Mouse (Mus musculus): ENCODE measurements at regions not wholly inside any gene's neighbourhood (a gene's known extent, or its start where the extent isn't known, plus 50 kb on each side); places are given as distances from the start of the nearest gene placed in this dataset.
A peak's percentile ranks its signal among the peaks of the same experiment; 100 is the strongest.

DNA sequence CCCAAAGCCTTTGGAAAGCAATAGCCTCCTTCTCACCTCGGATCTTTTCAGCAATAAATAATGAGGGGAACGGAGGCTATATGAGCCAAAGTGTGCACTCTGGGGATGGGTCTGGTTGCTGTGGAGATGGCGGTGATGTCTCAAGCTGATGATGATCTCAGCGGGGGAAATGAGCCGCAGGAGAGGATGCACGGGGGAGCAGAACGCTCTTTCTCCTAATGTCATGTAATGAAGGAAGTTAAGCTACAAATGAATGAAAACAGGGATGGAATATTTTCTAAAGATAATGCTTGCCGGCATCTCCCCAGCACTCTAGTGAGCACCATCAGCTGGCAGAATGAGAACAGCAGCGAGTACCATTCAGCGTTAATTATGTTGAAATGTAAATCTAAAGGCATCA is 355.7 kb downstream of the Lmx1a start:
- no peaks in the 10 kb centered on the region for H3K36me3 ChIP-seq (replicated peaks; ENCODE audit: control insufficient read depth, insufficient read depth, low read length)
- H3K9me3 ChIP-seq (replicated peaks; ENCODE audit: control insufficient read depth, low read length) = no peaks in the 10 kb centered on the region
- H3K27ac ChIP-seq (ENCODE audit: low read depth) = no peak overlapping the region
- DNase-seq (ENCODE audit: low spot score) (no peak), ATAC-seq (ENCODE audit: insufficient read depth, low read depth) (no peak)
- H3K4me3 ChIP-seq (ENCODE audit: low read depth, low read length) = no peak overlapping the region
- WGBS = 69% methylated on average over 10 of the region's 10 CpGs
- no peak overlapping the region for H3K4me2 ChIP-seq (ENCODE audit: low read depth, low read length)
- no peak overlapping the region for H3K9ac ChIP-seq (replicated peaks; ENCODE audit: low read depth, low read length)
- no peaks in the 10 kb centered on the region for H3K27me3 ChIP-seq (ENCODE audit: control insufficient read depth, insufficient read depth, low read length)
- TF ChIP-seq CTCF (IDR thresholded peaks at IDR 0.05; ENCODE audit: low read depth) = no peak
- no peak for TF ChIP-seq EP300 (IDR thresholded peaks at IDR 0.05; ENCODE audit: low read depth)
- no peaks in the 10 kb centered on the region for H3K4me1 ChIP-seq (ENCODE audit: control insufficient read depth, insufficient read depth)

- H3K4me1 ChIP-seq (ENCODE audit: control insufficient read depth, insufficient read depth) = no peaks in the 10 kb centered on the region
- H3K9ac ChIP-seq (replicated peaks; ENCODE audit: low read depth, low read length) = no peak overlapping the region
- H3K27ac ChIP-seq (ENCODE audit: low read depth) = no peak overlapping the region
- no peak for ATAC-seq (ENCODE audit: insufficient read depth, low read depth)
- H3K4me2 ChIP-seq (ENCODE audit: low read depth, low read length) = no peak overlapping the region
- no peak for DNase-seq (ENCODE audit: low spot score)
- H3K4me3 ChIP-seq (ENCODE audit: low read depth, low read length) = no peak overlapping the region
- no peaks in the 10 kb centered on the region for H3K36me3 ChIP-seq (replicated peaks; ENCODE audit: control insufficient read depth, insufficient read depth, low read length)
- 40% methylated on average over 7 of the region's 7 CpGs for WGBS
- no peaks in the 10 kb centered on the region for H3K27me3 ChIP-seq (ENCODE audit: control insufficient read depth, insufficient read depth, low read length)
- no peak for TF ChIP-seq EP300 (IDR thresholded peaks at IDR 0.05; ENCODE audit: low read depth)
- TF ChIP-seq CTCF (IDR thresholded peaks at IDR 0.05; ENCODE audit: low read depth) = no peak
- H3K9me3 ChIP-seq (replicated peaks; ENCODE audit: control insufficient read depth, low read length) = no peaks in the 10 kb centered on the region
These were observed 357.3 kb downstream of the Lmx1a start for GRCm38 (mm10) chr1:168046347-168046746.

DNA sequence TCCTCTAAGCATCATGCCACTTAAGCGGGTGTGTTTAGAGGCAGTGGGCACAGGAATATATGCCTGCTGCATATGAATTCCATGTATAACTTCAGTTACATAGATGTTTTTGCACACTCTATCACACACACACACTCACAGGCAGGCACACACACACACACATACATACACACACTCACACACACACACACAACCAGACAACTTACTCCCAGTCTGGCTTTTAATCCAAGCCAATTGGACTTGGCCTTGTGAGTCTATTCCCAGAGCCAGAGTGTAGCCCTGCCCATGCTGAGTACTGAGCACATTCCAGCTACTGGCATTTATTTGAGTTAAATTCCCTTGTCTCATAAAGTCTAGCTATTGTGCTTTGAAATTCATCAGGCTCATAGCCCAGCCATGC is 357.7 kb downstream of the Lmx1a start:
- ATAC-seq (ENCODE audit: insufficient read depth, low read depth) = no peak

DNA sequence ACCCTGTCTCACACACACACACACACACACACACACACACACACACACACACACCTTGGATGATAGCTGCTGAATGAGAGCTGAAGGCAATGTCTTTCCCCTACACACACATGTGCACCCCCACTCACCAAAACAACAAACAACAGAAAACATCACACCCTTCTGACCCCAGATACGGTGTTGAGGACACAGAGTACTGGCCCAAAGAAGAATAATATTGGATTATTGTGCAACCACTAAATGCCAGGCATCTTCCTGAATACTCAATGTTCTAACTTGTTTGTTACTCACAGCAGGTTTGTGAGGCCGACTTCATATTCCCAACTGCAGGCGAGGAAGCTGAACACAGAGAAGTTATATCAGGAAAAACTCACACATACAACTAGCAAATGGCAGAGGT is 360.9 kb downstream of the Lmx1a start:
- WGBS = 80% methylated on average over 3 of the region's 3 CpGs
- TF ChIP-seq CTCF (IDR thresholded peaks at IDR 0.05; ENCODE audit: low read depth) (no peak), EP300 (IDR thresholded peaks at IDR 0.05; ENCODE audit: low read depth) (no peak)
- H3K9me3 ChIP-seq (replicated peaks; ENCODE audit: control insufficient read depth, low read length) = no peaks in the 10 kb centered on the region

More for the DNA sequence above, 357.7 kb downstream of the Lmx1a start:
- 97% methylated on average over 1 of the region's 1 CpGs for WGBS
- Histone ChIP-seq H3K4me3 (ENCODE audit: low read depth, low read length) (no peak overlapping the region), H3K36me3 (replicated peaks; ENCODE audit: control insufficient read depth, insufficient read depth, low read length) (no peaks in the 10 kb centered on the region), H3K4me2 (ENCODE audit: low read depth, low read length) (no peak overlapping the region), H3K9me3 (replicated peaks; ENCODE audit: control insufficient read depth, low read length) (no peaks in the 10 kb centered on the region), H3K9ac (replicated peaks; ENCODE audit: low read depth, low read length) (no peak overlapping the region), H3K4me1 (ENCODE audit: control insufficient read depth, insufficient read depth) (no peaks in the 10 kb centered on the region), H3K27ac (ENCODE audit: low read depth) (no peak overlapping the region), H3K27me3 (ENCODE audit: control insufficient read depth, insufficient read depth, low read length) (no peaks in the 10 kb centered on the region)
- DNase-seq (ENCODE audit: low spot score) = no peak
- no peak for TF ChIP-seq EP300 (IDR thresholded peaks at IDR 0.05; ENCODE audit: low read depth)
- no peak for TF ChIP-seq CTCF (IDR thresholded peaks at IDR 0.05; ENCODE audit: low read depth)

GRCm38 (mm10) chr1:168056479-168056878 is 367.4 kb downstream of the Lmx1a start:
- 7% methylated on average over 7 of the region's 7 CpGs for WGBS
- no peak overlapping the region for H3K9ac ChIP-seq (replicated peaks; ENCODE audit: low read depth, low read length)
- H3K4me3 ChIP-seq (ENCODE audit: low read depth, low read length) = no peak overlapping the region

More for the DNA sequence above, 360.9 kb downstream of the Lmx1a start:
- Histone ChIP-seq H3K36me3 (replicated peaks; ENCODE audit: control insufficient read depth, insufficient read depth, low read length) (no peaks in the 10 kb centered on the region), H3K27me3 (ENCODE audit: control insufficient read depth, insufficient read depth, low read length) (no peaks in the 10 kb centered on the region), H3K4me2 (ENCODE audit: low read depth, low read length) (no peak overlapping the region), H3K4me3 (ENCODE audit: low read depth, low read length) (no peak overlapping the region), H3K4me1 (ENCODE audit: control insufficient read depth, insufficient read depth) (no peaks in the 10 kb centered on the region), H3K27ac (ENCODE audit: low read depth) (no peak overlapping the region), H3K9ac (replicated peaks; ENCODE audit: low read depth, low read length) (no peak overlapping the region)
- ATAC-seq (ENCODE audit: insufficient read depth, low read depth) = no peak
- DNase-seq (ENCODE audit: low spot score) = no peak

GRCm38 (mm10) chr1:168057479-168057878 is 368.4 kb downstream of the Lmx1a start:
- H3K27ac ChIP-seq (ENCODE audit: low read depth) = no peak overlapping the region
- DNase-seq (ENCODE audit: low spot score) (no peak), ATAC-seq (ENCODE audit: insufficient read depth, low read depth) (no peak)
- no peaks in the 10 kb centered on the region for H3K27me3 ChIP-seq (ENCODE audit: control insufficient read depth, insufficient read depth, low read length)
- H3K4me3 ChIP-seq (ENCODE audit: low read depth, low read length) = no peak overlapping the region
- no peak overlapping the region for H3K4me2 ChIP-seq (ENCODE audit: low read depth, low read length)
- H3K9ac ChIP-seq (replicated peaks; ENCODE audit: low read depth, low read length) = no peak overlapping the region
- no peaks in the 10 kb centered on the region for H3K36me3 ChIP-seq (replicated peaks; ENCODE audit: control insufficient read depth, insufficient read depth, low read length)
- no peaks in the 10 kb centered on the region for H3K9me3 ChIP-seq (replicated peaks; ENCODE audit: control insufficient read depth, low read length)
- TF ChIP-seq CTCF (IDR thresholded peaks at IDR 0.05; ENCODE audit: low read depth) (no peak), EP300 (IDR thresholded peaks at IDR 0.05; ENCODE audit: low read depth) (no peak)
- WGBS = 41% methylated on average over 9 of the region's 9 CpGs
- H3K4me1 ChIP-seq (ENCODE audit: control insufficient read depth, insufficient read depth) = no peaks in the 10 kb centered on the region

More at GRCm38 (mm10) chr1:168056479-168056878, 367.4 kb downstream of the Lmx1a start:
- ATAC-seq (ENCODE audit: insufficient read depth, low read depth) (no peak), DNase-seq (ENCODE audit: low spot score) (no peak)
- Histone ChIP-seq H3K9me3 (replicated peaks; ENCODE audit: control insufficient read depth, low read length) (no peaks in the 10 kb centered on the region), H3K4me1 (ENCODE audit: control insufficient read depth, insufficient read depth) (no peaks in the 10 kb centered on the region), H3K27me3 (ENCODE audit: control insufficient read depth, insufficient read depth, low read length) (no peaks in the 10 kb centered on the region), H3K36me3 (replicated peaks; ENCODE audit: control insufficient read depth, insufficient read depth, low read length) (no peaks in the 10 kb centered on the region), H3K27ac (ENCODE audit: low read depth) (no peak overlapping the region), H3K4me2 (ENCODE audit: low read depth, low read length) (peak overlapping the region; percentile 25; the same call in 1 of the 2 replicates)
- TF ChIP-seq CTCF (IDR thresholded peaks at IDR 0.05; ENCODE audit: low read depth) = no peak
- no peak for TF ChIP-seq EP300 (IDR thresholded peaks at IDR 0.05; ENCODE audit: low read depth)

Measured in heart, postnatal 0 days (tissue).